Mouse (Mus musculus) forebrain, embryonic 10.5 days (tissue): ENCODE results near the gene Nhs. TPM values are rescaled to one million over a fixed set of nuclear protein-coding genes. Genes with fewer than 3 reads are reported as not detected.

ENCODE experiments used
- DNase-seq: peaks from one replicate; pipeline ENCODE4 v3.0.0-alpha.2; 2017; ENCODE audit warnings: low spot score; ENCODE audit errors: extremely low spot score
- H3K27ac ChIP-seq: fragments of 300-500 bp; sonication (generic); 2 replicates; pipeline ENCODE4 v1.5.1; 2016; ENCODE audit warnings: mild to moderate bottlenecking
- H3K27me3 ChIP-seq: fragments of 300-500 bp; sonication (generic); 2 replicates; pipeline ENCODE4 v1.6.1; 2016; ENCODE audit warnings: mild to moderate bottlenecking; ENCODE audit not compliant: poor library complexity, severe bottlenecking
- H3K36me3 ChIP-seq: fragments of 300-500 bp; sonication (generic); replicated peaks from 2 replicates; pipeline ENCODE4 v1.6.1; 2016; ENCODE audit warnings: mild to moderate bottlenecking, moderate library complexity
- H3K4me1 ChIP-seq: fragments of 300-500 bp; sonication (generic); 2 replicates; pipeline ENCODE4 v1.6.1; 2016
- H3K4me3 ChIP-seq: fragments of 300-500 bp; sonication (generic); 2 replicates; pipeline ENCODE4 v1.5.1; 2016; ENCODE audit warnings: mild to moderate bottlenecking, moderate library complexity
- H3K9me3 ChIP-seq: fragments of 300-500 bp; sonication (generic); 2 replicates; pipeline ENCODE4 v1.6.1; 2016; ENCODE audit warnings: mild to moderate bottlenecking, moderate library complexity
- WGBS: fragments of 180-500 bp; shearing (Covaris S2); methylation state at CpG from one replicate; pipeline ENCODE4 v1.1.7; 2016; 5-methylcytosine and 5-hydroxymethylcytosine counted together
- polyA plus RNA-seq: library from polyadenylated mRNA; unstranded; fragments of >200 nt; fragmentation: Nextera tagmentation; extraction: Ambion mirVana; gene quantifications from 2 replicates; pipeline ENCODE4 v1.2.1, GENCODE M21; 2016

The Nhs gene
- 2.8 TPM in 2 replicates for polyA plus RNA-seq

DNA sequence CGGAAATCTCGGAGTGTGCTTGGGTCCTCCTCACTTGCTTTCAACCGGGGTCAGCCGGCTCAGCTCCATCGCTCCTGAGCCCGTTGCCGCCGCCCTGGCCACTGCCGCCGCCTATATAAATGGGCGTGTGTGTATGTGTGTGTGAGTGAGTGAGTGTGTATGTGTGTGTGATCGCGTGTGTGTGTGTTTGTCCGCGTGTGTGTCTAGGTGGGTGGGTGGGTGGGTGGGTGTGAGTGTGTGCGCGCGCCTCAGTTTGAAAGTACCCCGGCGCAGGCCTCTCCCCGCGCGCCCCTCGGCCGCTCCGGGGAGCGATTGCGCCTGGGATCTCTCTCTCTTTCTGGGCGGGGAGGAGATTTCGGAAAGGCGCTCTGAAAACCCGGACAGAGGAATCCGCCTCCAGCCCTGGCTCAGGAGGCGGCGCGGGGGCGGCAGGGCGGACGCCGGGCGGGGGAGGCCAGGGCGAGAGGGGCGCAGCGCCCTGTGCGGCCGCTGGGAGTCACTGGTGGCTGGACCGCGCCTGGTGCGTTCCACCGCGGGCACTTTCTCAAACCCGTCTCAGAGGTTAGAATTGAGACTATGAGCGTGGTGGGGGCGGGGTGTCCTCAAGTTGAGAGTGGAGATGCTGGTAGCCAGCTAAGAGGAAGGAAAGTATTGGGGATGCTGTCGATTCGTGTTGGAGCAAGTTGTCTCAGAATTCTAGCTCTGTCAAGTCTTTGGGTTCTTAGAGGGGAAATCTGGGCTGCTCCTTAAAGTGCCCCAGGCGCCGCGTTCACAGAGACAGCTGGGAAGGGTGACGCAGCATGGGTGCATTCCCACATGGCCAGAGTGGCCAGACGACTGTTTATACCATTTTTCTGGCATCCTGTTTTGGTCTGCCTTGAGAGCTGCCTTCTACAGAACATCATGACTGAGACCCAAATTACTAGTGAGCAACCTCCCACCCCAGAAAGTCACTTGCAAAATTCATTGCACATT lies at the start of gene Nhs:
TSS of gene Nhs (minus strand) at position 94 of the 975 bp plus-strand sequence.
- Histone ChIP-seq H3K27me3 (peaks cover 93% of the 10 kb centered on the region), H3K9me3 (no peaks in the 10 kb centered on the region), H3K4me3 (peak within 1 kb of the TSS; percentile 65), H3K4me1 (peaks cover 22% of the 10 kb centered on the region), H3K27ac (peak within 1 kb of the TSS; percentile 84), H3K36me3 (no peaks in the 10 kb centered on the region)
- peak; percentile 67 for DNase-seq
- 11% methylated on average over 59 of the region's 61 CpGs for WGBS

DNA sequence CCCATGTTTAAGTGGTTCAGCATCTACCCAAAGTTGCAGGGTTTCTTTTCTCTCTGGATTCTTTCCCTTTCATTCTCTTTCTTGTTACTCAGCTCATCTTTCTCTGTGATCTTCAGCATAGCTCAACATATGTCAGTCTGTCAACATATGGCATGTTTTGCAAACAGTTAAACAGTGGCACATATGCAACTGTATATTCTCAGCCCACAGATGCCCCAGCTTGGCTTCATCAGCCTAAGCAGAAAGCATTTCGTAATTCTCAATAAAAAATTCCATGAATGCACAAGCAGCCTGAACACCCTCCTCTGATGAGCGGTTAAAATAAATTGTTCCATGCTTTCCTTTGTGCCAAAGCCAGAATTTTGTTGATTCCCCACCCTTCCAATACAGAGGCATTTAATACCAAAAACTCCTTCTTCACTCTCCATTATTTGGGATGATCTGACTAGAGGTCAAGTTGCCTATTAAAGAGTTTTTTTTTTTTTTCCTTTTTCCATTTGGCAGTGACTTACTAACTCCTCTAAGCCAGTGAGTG lies 46.9 kb upstream of the Nhs start:
- H3K27ac ChIP-seq = no peak overlapping the region
- whole genome bisulfite sequencing = 88% methylated on average over 2 of the region's 2 CpGs

DNA sequence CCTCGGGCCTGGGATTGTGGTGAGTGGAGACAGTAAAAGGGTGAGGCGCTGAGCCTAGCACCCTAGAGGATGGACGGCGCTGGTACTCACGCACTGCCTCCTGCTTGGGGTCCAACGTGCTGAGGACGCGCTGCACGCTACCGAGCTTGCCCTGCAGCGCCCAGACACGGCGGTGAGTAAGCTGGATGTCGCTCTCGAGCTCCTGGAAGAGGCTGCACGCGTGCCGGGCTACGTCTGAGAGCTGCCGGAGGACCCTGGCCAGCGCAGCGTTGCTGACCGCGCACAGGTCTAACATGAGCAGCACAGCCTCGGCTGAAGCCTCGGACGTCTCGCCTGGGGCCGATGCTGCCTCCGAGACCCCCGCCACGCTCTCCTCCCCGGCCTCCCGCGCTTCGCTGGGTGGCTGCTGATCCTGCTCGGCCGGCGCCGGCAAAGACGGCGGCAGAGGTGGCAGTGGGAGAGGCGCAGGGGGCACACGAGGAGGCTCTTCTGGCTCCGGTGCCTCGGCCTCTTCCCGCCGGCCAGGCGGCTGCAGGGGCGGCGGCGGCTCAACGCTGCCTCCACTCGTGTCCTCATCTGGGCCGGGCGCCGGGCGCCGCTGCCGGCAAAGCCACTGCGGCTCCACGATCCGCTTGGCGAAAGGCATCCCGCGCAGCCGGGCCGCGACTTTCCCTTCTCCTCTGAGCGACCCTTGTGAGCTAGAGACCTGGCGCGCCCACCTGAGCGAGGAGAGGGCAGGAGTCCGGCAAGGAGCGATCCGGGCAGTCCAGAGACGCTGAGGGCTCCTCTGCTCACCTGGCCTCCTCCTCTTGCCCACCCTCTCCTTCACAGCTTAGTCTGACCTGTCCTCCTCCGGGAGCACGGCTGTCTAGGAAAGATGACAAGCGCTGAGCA lies 540 bp downstream of the Nhs start:
- H3K27ac ChIP-seq = peak overlapping the region; percentile 84

More for the DNA sequence above, 46.9 kb upstream of the Nhs start:
- Histone ChIP-seq H3K9me3 (no peaks in the 10 kb centered on the region), H3K36me3 (no peaks in the 10 kb centered on the region), H3K4me1 (no peaks in the 10 kb centered on the region), H3K27me3 (peaks cover 47% of the 10 kb centered on the region), H3K4me3 (no peak overlapping the region)
- no peak for DNase-seq

DNA sequence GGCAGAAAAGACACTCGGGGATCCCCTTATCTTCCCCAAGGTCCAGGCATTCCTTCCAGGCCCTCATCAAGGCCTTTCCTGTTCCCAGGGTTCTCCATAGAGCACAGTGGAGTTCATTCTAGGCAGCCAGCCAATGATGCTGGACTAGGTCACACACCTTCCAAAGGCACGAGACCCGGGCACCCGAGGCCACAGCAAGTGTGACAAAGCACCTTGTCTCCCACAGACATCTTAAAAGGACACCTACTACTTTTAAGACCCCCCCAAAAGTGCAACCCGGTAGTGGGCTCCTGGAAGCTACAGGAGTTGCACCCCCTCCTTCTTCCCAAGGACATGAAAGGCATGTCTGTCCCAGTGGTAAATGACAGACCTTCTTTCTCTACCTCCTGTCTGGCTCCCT lies 1.4 kb downstream of the Nhs start:
- H3K27ac ChIP-seq = no peak overlapping the region
- no peak for DNase-seq
- no peaks in the 10 kb centered on the region for H3K36me3 ChIP-seq
- 39% methylated on average over 5 of the region's 5 CpGs for WGBS
- peaks cover 22% of the 10 kb centered on the region for H3K4me1 ChIP-seq
- peaks cover 97% of the 10 kb centered on the region for H3K27me3 ChIP-seq
- peak overlapping the region; percentile 65 for H3K4me3 ChIP-seq
- no peaks in the 10 kb centered on the region for H3K9me3 ChIP-seq

More for the DNA sequence above, 540 bp downstream of the Nhs start:
- peak; percentile 45 for DNase-seq
- H3K4me1 ChIP-seq = peaks cover 22% of the 10 kb centered on the region
- H3K4me3 ChIP-seq = peak overlapping the region; percentile 65
- H3K36me3 ChIP-seq = no peaks in the 10 kb centered on the region
- WGBS = 21% methylated on average over 77 of the region's 80 CpGs
- H3K9me3 ChIP-seq = no peaks in the 10 kb centered on the region
- H3K27me3 ChIP-seq = peaks cover 94% of the 10 kb centered on the region

DNA sequence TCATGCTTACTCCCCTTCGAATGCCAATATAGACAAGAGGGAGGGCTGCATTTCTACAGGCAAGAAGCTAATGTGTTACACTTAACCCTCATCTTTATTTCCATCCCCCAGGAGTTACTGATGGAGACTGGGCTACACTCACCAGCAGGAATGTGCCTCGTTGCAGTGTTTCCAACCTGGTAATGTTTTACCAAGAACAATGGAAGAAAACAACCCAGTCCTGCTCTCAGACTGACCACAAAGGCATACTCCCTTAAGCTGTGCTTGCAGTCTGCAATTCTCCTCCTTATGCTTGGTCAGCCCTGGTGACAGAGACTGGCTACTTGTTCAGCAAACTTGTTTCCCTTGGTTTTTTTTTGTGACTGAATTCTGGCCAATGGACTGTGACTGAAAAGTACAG lies 21.7 kb downstream of the Nhs start:
- H3K9me3 ChIP-seq = no peaks in the 10 kb centered on the region
- no peak overlapping the region for H3K27ac ChIP-seq
- H3K36me3 ChIP-seq = no peaks in the 10 kb centered on the region
- H3K27me3 ChIP-seq = peaks cover 87% of the 10 kb centered on the region
- peaks cover 18% of the 10 kb centered on the region for H3K4me1 ChIP-seq
- no peak for DNase-seq
- WGBS = 51% methylated on average over 2 of the region's 2 CpGs
- H3K4me3 ChIP-seq = no peak overlapping the region

DNA sequence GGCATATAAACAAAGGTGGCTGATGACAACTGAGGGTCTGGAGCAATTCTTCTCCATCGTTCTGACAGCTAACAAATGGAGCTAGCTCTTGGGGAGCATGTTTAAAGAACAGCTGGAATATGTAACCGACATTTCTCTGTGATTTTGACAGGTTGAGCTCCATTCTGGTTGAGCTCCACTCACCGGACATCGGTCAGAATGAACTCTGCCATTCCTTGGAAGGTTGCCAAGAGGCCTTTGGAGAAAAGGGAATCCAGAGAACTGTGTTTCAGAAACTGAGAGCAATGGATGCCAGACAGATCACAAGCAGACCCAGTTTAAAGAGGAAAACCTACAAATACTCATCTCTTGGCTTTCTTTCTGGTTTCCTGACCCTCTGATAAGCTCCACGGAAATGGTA lies 46.3 kb downstream of the Nhs start:
- Histone ChIP-seq H3K4me1 (no peaks in the 10 kb centered on the region), H3K27ac (no peak overlapping the region), H3K9me3 (no peaks in the 10 kb centered on the region), H3K36me3 (no peaks in the 10 kb centered on the region), H3K4me3 (no peak overlapping the region), H3K27me3 (peaks cover 93% of the 10 kb centered on the region)
- WGBS = 85% methylated on average over 5 of the region's 5 CpGs
- DNase-seq = no peak

DNA sequence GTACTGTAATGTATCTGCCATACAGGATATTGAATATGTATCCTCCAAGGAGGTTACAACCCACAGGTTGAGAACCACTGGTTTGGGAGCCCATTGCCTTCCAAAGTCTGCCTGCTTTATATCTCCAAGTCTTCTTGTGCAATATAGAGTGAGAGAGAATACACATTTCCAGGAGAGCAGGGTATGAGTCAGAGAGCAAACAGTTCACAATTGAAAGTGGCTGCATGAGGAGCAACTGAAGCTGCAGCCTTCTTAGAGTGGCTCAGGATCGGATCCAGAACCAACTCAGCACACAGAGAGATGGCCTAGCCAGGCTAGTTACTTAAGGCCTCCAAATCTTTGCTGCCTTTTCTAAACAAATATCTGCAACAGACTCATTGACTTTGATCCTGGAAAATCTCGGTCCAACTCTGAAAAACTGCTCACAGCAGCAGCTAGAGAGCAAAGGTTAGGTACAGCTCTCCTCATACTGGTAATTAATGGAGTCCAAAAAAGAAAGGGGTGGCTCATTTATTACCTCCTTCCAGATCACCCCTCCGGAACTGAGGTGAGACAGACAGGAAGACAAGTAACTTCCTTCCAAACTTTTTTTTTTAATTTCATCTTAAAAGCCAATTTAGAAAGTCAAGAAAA lies 56.6 kb downstream of the Nhs start:
- no peaks in the 10 kb centered on the region for H3K4me1 ChIP-seq
- H3K27me3 ChIP-seq = peaks cover 100% of the 10 kb centered on the region
- H3K4me3 ChIP-seq = no peak overlapping the region
- H3K36me3 ChIP-seq = no peaks in the 10 kb centered on the region
- no peak for DNase-seq
- no peaks in the 10 kb centered on the region for H3K9me3 ChIP-seq
- H3K27ac ChIP-seq = no peak overlapping the region
- 79% methylated on average over 3 of the region's 3 CpGs for WGBS

DNA sequence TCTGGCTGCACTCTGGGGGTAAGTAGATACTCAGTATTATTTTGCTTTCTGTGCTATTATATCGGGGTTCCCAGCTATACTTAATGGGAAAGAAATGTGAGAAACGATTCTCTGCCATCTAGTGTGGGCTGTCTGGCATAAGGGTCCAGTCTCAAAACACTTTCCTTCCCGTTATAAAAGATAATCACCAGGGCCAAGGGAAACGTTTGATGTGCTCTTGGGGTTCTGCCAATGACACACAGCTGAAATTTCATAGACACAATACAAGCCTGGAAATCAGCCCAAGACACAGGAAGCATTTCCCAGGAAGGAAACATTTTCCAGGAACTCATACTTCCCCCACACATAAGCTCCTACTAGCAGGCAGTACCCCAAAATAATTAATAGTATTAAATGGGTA lies 61.2 kb downstream of the Nhs start:
- no peak overlapping the region for H3K27ac ChIP-seq
- no peak overlapping the region for H3K4me3 ChIP-seq
- no peaks in the 10 kb centered on the region for H3K9me3 ChIP-seq
- H3K36me3 ChIP-seq = no peaks in the 10 kb centered on the region
- H3K27me3 ChIP-seq = peaks cover 100% of the 10 kb centered on the region
- H3K4me1 ChIP-seq = no peaks in the 10 kb centered on the region
- 74% methylated on average over 4 of the region's 4 CpGs for WGBS
- no peak for DNase-seq

DNA sequence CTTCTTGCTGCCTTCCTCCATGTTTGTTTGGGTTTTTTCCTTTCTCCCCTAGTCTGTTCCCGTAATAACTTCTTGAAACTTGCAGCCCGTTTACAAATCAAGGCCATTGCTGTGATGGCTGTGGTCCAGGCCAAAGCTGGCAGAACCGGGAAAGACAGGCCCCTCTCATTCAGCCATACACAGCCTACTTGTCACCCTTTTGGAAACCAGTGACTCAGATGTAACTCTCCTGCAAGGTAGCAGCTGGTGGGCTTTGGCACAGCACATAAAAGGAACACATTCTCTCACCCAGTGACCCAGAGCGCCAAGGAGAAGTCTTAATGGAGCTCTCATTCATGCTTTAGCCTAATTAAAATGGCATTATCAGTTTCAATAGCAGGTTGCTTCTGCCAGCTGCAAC lies 72.2 kb downstream of the Nhs start:
- Histone ChIP-seq H3K36me3 (no peaks in the 10 kb centered on the region), H3K27ac (no peak overlapping the region; the same call in 1 of the 2 replicates), H3K9me3 (no peaks in the 10 kb centered on the region), H3K27me3 (peaks cover 98% of the 10 kb centered on the region), H3K4me3 (no peak overlapping the region), H3K4me1 (peaks cover 14% of the 10 kb centered on the region)
- DNase-seq = peak; percentile 19
- 51% methylated on average over 4 of the region's 4 CpGs for WGBS

DNA sequence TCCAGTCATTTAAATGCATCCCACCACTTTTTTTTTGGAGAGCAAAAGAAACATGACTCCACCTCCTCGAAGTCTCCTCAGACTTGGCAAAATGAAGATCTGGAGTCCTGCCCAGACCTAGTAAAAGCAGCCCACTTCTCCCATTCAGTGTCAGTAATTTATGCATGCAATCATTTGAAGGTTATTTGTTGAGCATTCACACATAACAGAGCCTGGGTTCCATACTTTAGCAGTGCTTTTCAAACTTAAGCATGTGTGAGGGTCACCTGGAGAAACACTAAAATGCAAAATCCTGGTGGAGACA lies 73.7 kb downstream of the Nhs start:
- no peak for DNase-seq
- peaks cover 100% of the 10 kb centered on the region for H3K27me3 ChIP-seq
- no peaks in the 10 kb centered on the region for H3K9me3 ChIP-seq
- H3K4me3 ChIP-seq = no peak overlapping the region
- 85% methylated on average over 1 of the region's 1 CpGs for WGBS
- H3K27ac ChIP-seq = no peak overlapping the region
- H3K36me3 ChIP-seq = no peaks in the 10 kb centered on the region
- peaks cover 14% of the 10 kb centered on the region for H3K4me1 ChIP-seq

DNA sequence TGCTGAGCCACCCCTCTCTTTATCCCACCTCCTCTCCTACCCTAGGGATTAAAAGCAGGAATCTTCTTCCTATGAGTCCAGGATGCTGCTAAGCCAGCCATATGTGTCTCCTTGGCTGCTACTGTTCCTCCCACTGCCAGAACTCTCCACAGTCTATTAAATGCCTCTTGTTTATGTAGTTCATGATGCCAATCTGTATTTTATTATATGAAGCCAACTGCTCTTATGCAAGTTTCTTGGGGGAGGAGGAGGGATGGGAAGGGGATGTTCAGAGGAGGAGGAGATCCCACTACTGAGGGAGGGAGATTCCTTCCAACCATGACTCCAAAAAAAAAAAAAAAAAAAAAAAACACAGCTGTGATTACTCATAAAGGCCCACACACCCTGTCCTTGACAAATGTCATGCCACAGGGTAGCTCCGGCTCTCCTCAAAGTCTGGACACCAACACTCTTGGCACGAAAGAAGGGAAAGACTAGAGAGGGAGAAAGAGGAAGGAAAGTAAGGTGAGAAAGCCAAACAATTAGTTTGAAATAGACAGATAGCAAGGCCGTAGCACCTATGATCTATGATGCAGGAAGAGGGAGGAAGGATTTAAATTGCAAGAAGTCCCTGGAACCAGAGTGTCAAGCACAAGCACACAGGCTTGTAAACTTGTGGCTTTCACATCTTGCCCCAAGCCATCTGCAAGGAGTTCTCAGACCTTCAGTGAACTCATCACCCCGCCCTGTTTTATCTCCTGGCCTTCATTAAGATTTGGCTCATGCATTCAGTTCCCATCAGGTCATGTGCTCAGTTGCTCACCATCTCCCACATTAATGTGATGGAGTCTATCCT lies 74.3 kb downstream of the Nhs start:
- H3K9me3 ChIP-seq = no peaks in the 10 kb centered on the region
- 77% methylated on average over 4 of the region's 4 CpGs for WGBS
- peaks cover 100% of the 10 kb centered on the region for H3K27me3 ChIP-seq
- no peak overlapping the region for H3K4me3 ChIP-seq
- peaks cover 14% of the 10 kb centered on the region for H3K4me1 ChIP-seq
- H3K27ac ChIP-seq = no peak overlapping the region
- no peaks in the 10 kb centered on the region for H3K36me3 ChIP-seq
- no peak for DNase-seq

DNA sequence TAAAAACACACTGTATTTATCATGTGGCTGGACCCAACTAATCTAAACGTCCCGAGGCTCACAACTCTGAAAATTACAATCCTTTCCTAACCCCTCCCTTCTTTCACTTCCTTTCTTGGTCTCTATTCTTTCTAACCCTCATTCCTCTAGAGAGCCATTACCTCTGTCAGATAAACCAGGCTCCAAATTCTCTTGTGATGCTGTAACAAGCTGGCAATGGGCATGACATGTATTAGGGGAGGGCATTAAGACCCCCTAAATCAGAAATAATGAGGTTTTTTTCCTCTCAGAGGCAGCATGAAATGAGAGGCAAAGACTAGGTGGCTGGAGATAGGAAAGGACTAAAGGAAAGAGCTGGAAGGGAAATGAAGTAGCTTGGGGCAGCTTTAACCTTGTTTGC lies 96.4 kb downstream of the Nhs start:
- H3K36me3 ChIP-seq = no peaks in the 10 kb centered on the region
- no peak overlapping the region for H3K27ac ChIP-seq
- whole genome bisulfite sequencing = 75% methylated on average over 2 of the region's 2 CpGs
- H3K9me3 ChIP-seq = no peaks in the 10 kb centered on the region
- no peak overlapping the region for H3K4me3 ChIP-seq
- no peak for DNase-seq
- H3K27me3 ChIP-seq = peaks cover 98% of the 10 kb centered on the region
- no peaks in the 10 kb centered on the region for H3K4me1 ChIP-seq
